Mouse (Mus musculus) inflammation-experienced regulatory T-cells, adult 6 months (primary cell): ENCODE results near the gene Urad. TPM values are rescaled to one million over a fixed set of nuclear protein-coding genes. Genes with fewer than 3 reads are reported as not detected.

ENCODE experiments used
- ATAC-seq: one replicate; pipeline ENCODE4 v1.8.0; 2017
- polyA plus RNA-seq, 3 experiments: library from polyadenylated mRNA; unstranded; fragments of 100-300 nt; shearing (Covaris generic); gene quantifications; one replicate each; pipeline ENCODE4 v1.2.1; 2017

The Urad gene
- polyA plus RNA-seq, 3 experiments from 2014 or later, result not detected

DNA sequence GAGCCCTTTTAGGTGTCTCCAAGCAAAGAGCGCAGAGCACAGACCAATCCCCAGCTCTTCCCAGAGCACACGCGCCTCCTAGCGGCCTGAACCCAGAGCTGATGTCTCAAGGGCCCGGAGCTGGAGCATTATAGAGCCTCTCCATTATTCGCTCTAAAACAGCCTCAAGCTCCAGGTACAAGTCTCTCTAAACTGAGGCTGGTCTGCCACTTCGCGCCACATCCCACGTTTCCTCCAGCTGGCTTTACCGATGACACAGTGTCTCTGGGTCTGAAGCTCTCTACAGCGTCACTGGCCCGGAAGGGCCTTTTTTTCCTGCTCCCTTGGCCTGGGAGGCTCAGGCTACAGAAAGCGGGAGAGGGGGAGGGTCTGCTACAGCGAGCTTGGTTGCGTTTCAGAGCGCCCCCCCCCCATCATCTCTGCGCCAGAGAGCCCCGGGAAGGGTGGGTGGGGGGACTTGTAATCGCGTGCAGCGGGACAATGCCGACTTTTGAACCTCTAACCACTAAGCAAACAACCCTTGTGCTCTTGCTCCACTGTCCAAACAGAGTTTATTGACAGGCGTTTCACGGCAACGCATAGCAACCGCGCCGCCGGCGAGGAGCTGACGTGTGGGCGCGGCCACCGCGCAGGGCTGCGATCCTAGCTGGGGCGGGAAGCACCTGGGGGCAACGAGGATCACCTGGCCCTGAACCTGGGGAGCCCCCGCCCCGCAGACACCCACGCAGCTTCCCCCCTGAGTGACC, 22.8 kb downstream of the Urad start:
- no peak for ATAC-seq

DNA sequence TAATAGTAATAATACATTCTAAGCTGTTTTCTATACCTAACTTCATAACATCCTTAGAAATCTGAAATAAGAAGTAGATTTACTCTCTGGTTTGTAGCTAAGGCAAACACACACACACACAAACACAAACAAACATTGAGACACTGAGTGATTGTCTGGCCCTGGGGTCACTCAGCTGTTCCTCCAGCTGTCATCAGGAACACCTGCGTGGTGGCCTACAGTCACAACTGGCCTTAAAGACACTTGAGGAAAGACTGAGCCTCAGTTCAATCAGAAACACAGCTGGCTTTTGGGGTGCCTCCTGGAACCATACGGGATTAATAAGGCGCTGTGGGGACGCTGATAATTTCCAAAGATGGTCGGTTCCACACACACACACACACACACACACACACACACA, 25.0 kb downstream of the Urad start:
- ATAC-seq, result no peak

DNA sequence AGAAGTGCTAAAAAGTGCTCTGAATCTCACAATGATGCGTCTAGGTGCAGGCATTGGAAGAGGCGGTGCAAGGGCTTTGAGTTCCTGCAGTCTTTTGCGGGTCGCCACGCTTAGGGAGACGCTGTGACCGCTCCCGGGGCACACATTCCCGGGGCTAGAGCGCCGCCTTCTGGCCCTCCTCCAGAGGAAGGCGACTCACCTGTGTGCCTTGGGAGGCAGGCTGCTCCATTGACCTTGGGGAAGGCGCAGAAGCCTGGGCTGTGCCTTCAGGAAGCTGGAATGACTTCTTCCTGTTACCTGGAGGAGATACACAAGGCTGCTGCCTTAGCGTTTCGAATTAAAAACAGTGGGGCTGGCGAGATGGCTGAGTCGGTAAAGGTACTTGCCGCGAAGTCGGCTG, 28.1 kb downstream of the Urad start:
- ATAC-seq, result no peak

DNA sequence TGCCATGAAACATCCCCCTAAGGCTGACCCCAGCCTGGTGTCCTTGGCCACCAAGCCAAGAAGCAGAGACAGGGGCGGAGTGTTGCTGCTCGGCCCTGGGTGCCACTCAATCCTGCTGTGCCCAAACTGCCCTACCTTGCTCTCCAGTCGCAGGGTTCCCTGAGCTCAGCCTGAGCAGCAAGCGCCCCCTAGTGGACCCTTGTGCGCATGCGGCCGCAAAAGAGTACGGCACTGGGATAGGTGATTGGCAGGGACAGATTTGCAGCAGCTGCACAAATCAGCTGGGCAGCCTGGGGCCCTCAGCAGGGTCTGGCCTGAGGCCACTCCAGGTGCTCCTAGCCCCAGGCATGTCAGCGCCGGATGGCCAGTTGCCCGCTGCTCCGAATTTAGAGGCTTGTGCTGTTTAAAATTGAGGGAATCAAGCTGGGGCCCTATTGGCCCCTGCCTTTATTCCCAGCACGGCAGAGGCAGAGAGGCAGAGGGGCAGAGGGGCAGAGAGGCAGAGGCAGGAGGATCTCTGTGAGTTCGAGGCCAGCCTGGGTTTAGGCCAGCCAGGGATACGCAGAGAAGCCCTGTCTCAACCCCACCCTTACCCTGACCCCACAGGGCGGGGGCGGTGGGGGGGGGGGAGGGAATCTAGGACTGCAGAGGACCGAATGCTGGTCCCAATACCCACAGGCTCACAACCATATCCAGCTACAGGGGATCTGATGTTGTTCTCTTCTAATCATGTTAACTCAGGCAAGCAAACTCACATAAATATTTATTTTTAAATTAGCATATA, 28.9 kb downstream of the Urad start:
- peak; percentile 50 for ATAC-seq

DNA sequence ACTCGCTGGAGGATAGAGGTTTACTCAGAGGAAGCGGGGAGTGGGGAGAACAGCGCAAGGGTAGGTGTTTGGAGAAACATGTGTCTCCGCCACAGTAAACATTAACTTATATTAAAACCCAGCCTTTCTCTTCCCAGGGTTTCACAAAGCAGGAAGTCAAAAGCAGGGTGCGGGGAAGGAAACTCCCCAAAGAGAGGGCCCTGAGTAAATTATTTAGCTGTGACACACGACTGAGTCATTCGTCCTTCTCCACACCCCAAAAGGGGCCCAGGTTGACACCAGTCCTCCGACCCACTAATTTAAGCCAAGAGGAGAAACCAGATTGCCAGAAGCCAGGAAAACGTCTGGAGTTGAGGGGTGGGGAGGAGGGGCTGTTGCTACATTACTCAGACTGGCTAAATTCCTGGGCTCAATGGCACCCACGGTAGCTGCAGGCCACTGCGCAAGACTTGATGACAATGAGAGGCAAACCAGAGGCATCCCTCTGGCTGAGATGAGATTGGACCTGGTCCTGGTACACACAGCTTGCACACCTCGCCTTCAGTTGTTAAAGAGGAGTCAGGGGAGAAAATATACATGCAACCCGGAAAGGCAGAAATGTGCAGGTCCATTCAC, 29.6 kb downstream of the Urad start:
- no peak for ATAC-seq

DNA sequence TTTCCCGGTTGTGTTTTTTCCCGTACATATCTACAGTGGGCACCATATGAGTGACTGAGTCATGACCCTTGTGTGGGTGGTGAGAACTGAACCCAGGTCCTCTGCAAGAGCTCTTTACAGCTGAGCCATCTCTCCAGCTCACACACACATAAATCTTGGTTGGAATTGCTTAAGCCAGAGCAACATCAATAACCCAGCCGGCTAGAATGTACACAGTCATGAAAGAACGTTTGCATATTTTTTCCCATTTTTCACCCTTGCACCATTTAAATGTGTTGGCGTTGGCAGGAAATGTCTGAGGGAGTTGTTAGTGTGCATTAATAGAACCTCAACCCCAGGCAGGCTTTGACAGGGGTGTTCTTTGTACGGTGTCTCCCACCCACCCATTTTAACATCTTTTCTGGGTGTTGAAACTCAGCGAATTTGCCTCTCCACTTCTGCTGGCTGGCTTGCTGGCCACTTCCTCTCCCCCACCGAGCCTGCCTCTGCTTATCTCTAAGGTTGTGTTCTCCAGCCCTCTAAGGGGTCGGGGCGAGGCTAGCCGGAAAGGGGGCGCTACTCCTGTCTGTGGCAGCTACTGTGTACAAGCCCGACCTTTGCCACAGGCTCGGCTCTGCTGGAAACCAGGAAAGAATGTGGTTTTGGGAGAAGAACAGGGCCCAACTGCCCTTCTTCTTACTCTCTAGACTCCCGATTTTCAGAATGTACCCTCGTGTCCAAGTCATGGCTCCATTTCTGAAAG, 30.3 kb downstream of the Urad start:
- ATAC-seq, result no peak

DNA sequence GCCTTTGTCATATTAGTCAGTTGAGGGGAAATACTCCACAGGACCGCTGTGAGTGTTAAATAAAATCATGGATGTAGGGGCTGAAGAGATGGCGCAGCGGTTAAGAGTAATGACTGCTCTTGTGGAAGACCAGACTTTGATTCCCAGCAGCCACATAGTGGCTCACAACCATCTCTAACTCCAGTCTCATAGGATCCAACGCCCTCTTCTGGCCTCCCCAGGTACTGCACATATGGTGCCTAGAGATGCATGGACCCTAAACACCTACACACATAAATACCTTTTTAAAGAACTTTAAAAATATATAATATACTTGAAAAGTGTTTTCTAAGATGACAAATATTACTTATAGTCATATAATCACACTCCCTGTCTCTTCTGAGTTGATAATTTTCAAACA, 37.9 kb downstream of the Urad start:
- no peak for ATAC-seq

DNA sequence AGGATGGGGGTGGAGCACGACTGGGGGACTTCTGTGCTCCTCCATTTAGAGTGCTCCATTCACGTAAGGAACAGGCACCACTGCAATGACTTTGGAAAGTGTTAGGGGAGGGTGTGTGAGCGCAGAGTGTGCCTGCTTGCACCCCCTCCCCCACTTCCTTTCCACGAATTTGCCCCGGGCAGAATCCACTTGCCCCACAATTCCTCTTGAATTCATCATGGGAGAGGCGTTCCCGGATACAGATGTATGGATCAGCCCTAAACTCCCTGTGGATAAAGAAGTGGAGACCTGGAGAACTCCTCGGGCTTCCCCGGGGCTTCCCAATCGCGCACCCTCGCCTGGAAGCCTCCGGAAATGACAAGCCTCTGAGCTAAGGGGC, 44.7 kb downstream of the Urad start:
- no peak for ATAC-seq

DNA sequence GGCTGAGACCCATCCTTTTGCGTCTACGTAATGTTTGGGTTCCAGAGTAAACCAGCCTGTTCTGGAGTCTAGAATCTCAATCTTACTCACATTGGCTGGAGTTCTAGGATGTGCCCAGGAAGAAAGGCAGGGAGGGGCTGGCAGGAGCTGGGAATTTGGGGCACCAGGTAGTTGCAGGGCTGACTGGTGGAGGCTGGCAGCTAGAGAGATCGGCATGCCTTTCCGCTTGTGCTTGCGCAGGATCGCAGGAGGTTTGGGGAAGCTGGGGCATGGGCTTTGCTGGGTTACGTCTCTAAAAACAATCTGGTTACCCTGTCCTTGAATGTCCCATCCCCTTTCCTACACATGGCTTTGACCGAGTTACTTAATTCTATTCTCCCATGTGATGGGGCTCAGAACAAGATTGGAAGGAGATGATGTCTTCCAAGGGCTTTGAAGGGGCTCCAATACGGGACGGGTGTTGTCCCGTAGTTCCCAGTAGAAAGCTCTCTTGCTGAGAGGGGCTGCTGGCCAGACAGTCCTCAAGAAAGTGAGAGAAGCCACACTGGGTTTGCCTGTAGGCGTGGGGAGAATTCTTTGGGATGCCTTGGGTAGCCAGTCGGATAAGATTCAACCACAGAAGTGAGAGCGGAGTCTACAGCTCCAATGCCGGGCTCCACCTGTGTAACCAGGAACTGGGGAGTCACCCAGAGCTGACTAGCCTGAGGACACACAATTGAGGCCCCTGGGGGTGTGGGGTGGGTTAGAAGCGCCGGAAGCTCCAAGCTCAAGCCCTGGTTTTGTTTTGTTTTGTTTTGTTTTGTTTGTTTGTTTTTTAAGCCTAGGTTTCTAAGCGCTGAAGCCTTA, 45.3 kb downstream of the Urad start:
- ATAC-seq, result no peak

DNA sequence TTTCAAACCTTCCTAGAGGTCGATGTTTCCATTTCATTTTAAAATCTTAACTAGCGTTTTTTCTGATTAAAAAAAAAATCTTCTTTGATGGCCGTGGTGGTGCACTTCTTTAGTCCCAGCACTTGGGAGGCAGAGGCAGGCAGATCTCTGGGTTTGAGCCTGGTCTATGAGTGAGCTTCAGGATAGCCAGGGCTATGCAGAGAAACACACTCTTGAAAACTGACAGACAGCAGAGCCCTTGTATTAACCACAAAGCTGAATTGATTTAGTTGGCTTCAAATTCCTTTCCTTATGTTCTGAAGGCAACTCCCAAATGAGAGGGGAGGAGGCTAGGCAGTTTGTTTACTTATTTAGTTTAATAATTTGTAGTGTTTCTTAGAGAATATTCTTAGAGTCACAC, 46.5 kb downstream of the Urad start:
- ATAC-seq, result no peak

DNA sequence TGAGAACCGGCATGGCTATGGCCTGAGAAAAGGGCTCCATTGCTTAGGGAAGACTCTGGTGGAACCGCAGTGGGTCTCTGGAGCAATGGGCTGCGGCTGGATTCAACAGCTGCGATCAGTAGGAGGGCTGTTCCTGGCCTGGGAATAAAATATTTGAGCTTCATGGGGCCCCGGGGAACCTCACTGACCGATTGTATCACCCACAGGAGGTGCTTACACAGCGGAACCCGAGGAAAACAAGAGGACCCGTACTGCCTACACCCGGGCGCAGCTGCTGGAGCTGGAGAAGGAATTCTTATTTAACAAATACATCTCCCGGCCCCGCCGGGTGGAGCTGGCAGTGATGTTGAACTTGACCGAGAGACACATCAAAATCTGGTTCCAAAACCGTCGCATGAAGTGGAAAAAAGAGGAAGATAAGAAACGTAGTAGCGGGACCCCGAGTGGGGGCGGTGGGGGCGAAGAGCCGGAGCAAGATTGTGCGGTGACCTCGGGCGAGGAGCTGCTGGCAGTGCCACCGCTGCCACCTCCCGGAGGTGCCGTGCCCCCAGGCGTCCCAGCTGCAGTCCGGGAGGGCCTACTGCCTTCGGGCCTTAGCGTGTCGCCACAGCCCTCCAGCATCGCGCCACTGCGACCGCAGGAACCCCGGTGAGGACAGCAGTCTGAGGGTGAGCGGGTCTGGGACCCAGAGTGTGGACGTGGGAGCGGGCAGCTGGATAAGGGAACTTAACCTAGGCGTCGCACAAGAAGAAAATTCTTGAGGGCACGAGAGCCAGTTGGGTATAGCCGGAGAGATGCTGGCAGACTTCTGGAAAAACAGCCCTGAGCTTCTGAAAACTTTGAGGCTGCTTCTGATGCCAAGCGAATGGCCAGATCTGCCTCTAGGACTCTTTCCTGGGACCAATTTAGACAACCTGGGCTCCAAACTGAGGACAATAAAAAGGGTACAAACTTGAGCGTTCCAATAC, 47.8 kb downstream of the Urad start:
- no peak for ATAC-seq

DNA sequence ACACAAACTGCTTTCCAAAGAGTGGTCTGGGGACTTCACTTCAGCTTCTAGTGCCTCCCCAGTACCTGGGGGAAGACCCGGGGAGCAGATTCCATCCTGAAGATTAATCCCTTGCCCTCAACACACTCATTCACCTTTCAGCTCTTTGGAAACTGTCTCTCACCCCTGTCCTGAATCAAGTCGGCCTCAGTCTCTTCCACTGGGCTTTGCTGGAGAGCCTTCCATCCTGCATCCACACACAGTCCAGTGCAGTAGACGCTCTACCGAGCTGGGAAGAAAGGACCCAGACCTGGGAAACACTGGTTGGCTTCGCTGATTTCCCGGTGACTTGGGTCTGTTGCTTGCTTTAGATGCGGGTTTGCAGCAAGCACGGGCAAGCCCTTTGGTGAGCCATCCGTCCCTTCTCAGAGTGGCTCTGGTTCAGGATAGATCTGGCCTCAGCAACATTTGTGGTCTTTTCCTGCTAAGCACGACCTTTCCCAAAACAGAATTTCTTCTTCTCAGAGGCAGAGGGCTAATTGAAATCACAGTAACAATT, 49.4 kb downstream of the Urad start:
- no peak for ATAC-seq

DNA sequence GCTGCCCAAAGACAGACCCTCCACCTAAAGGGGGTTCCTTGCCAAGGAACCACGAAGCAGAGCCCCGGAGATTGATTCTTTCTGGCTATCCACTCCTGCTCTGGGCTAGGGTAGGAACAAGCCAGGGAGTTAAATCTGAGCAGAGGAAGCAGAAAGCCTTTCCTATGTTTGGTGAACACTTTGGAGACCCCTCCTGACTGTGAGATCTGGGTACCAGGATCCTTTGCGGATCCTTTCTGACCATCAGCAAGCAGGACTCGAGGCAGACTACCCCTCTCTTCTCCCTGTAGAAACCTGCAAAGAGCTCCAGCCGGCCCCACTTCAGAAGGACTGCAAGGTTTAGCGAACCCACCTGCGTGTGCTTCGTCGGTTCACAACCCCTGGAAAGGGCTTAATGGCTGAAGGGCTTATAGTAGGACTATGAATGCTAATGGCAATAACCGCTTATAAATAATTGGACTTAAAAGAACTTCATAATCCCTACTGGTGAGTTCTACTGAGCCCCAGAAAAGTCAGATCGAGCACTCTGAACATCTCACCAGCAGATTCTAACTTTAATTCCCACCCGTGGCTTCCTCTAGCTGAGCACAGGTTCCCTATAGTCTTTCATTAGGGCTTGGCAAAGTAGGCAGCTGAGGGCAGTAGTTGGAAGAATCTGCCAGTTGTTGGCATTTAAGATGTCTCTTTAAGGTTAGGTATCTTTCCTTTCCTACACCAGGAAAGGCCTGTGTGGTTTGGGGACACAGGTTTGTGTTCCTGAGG, 50.0 kb downstream of the Urad start:
- no peak for ATAC-seq

DNA sequence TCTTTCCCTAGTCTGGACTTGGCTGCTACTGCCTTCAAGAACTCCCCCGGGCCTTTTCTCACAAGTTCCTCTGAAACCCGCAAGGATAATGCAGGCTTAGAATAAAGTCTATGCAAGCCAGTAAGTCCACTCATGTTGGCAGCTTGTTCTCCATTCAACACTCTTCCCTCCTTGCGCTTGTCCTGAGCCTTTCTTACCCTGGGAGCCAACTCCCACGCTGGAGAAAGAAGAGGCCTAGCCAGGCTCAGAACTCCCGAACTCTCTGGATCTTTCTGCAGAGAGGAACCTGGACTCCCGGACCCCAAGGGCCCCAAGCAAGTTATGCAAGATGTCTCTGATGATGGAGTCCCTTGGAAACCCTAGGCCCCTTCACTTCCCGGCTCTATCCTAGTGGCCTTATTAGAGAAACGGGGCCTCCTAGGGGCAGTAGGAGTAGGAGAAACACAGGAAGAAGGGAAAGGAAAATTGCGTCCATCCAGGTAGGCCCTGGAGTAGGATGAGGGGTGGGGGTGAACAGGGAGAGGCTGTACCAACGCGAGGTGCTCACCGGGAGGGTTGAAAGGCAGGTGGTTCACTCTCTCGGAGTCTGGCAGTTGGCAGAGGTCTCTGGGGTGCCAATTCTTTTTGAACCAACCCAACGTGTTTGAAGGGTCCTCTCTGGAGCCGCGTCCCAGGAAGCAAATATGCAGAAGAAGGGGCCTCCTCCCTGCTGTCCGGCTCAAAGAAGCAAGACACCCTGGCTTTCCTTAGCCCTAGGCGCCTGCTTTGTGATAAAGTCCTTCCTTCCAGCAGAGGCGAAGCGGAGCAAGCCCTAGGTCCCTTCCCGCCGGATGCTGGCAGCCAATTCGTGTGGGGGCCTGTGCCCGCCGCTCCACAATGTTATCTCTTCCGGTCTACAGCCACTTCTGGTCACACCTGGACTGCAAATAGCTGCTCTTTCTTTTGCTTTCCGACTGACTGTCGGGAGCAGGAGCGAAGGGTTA, 51.3 kb downstream of the Urad start:
- ATAC-seq, result no peak

DNA sequence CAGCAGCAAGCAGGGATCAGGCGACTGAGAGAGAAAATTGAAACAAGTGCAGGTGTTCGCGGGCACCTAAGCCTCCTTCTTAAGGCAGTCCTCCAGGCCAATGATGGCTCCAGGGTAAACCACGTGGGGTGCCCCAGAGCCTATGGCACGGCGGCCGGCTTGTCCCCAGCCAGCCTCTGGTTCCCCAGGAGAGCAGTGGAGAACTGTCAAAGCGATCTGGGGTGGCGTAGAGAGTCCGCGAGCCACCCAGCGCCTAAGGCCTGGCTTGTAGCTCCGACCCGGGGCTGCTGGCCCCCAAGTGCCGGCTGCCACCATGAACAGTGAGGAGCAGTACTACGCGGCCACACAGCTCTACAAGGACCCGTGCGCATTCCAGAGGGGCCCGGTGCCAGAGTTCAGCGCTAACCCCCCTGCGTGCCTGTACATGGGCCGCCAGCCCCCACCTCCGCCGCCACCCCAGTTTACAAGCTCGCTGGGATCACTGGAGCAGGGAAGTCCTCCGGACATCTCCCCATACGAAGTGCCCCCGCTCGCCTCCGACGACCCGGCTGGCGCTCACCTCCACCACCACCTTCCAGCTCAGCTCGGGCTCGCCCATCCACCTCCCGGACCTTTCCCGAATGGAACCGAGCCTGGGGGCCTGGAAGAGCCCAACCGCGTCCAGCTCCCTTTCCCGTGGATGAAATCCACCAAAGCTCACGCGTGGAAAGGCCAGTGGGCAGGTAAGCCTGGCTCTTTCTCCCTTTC, 52.1 kb downstream of the Urad start, which contains the start of gene Pdx1:
TSS of gene Pdx1 (plus strand) at position 34 of the 747 bp plus-strand sequence.
- no peak for ATAC-seq

DNA sequence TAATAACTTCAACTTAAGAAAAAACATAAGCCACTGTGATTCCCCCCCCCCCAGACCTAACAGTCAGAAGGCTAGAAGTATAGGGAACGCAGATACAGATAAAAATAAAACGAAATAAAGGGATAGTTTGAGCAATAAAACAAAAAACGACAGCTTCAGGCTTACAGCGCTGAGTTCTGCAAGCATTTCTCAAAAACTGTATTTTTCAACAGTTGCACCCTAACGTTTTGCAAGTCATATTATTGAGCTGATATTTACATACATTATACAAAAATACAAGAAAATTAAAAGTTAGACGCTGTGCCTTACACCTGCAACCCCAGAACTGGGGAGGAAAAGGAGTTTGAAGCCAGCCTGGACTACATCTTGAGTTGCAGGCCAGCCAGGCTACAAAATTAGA, 52.9 kb downstream of the Urad start:
- ATAC-seq, result no peak

DNA sequence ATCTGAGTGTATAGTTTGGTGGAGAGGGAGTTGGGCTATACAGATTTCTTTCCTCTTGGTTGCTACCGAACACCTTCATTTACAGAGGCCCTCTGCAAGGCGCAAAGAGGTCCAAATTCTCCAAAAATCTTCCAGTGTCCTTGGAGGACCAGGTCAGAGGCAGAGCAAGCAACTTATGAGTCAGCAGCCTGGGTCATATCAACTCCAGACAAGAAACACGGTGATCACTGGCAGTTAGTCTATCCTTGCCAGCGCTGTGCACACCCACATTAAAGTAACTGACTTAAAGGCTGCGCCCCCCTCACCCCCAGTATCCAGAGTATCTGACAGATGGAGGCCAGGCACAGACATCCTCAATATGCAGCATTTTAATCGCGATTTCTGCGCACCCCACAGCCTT, 53.5 kb downstream of the Urad start:
- no peak for ATAC-seq

DNA sequence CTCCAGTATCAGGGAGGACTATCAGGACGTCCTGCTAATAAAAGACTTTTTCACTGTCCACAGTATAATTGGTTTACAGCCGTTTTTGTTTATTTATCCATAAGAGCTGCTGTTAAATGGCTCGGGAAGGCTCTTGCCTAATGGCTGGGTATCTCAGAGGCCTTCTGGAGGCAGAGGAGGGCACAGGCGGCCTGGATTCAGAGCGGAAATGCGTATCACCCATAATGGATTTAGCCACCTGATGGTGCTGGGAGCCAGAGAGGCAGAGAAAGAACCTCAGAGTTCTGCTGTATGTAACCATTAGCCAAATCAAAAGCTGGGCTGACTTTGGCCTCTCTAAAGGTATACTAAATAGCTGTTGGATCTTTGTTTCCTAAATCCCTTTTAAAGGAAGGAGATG, 54.8 kb downstream of the Urad start:
- ATAC-seq, result no peak
